Mouse (Mus musculus) E14TG2a.4 (cell line): ENCODE results near the gene Clpb.

Experiments
- CTCF ChIP-seq: conservative IDR thresholded peaks from 2 replicates; pipeline ENCODE4 v1.5.1; 2014; ENCODE audit warnings: low read length
- NANOG ChIP-seq: IDR thresholded peaks from 2 replicates; pipeline ENCODE4 v1.6.1; 2014; ENCODE audit warnings: borderline replicate concordance, low read length, mixed read lengths

DNA sequence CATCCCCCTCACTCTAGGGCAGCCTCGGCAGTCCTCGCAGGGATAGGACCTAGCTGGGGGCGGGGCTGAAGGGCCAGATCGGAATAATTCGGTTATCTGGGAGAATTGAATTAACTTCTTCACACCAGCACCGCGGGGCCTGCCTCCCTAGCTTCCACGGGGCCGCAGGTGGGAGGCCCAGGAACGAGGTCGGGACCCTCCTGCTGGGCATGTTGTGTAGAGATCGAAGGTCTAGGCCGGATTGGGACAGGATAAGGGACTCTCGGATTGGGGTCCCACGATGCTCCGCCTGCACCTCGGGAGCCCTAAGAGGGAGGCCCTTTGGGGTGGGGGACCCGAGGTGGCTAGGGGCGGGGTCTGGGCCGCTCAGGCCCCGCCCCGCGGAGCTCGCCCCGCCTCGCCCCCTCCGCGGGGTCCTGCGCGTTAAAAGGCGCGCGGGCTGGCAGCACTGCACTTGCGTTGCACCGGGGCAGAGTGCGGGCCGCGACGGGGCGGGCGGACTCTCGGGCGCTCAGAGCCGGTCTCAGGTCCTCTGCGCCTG, 154.5 kb downstream of the Clpb start, which contains the start of gene Phox2a:
- TF ChIP-seq CTCF (no peak), NANOG (no peak)
